Mouse (Mus musculus) kidney, adult 8-10 months (tissue): Measurements from ENCODE around the gene Secisbp2l.

ENCODE experiments used
- DNase-seq, 2 experiments: peaks; one replicate each; pipeline ENCODE4 v3.0.0; 2022

The Secisbp2l gene

DNA sequence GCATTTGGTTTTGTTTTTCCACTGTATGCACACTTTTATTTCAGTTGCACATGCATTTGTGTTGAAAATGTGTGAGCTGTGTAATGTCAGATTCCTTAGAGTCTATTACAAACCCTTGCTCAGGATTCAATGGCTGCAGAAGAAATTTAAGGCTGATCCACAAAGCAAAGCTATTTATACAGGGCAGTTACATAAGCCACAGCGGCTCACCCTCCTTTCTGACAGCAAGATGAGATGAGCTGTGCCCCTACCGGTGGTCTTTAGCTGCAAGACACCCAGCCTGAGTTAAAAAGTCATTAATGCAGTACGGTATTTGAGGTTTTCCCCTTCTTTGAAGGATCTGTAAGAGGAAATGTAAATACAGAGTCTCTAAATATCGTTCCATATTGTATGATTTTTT, 1.2 kb upstream of the Secisbp2l start:
- no peak for DNase-seq

GRCm38 (mm10) chr2:125781978-125782718, 522 bp downstream of the Secisbp2l start:
- no peak for DNase-seq

DNA sequence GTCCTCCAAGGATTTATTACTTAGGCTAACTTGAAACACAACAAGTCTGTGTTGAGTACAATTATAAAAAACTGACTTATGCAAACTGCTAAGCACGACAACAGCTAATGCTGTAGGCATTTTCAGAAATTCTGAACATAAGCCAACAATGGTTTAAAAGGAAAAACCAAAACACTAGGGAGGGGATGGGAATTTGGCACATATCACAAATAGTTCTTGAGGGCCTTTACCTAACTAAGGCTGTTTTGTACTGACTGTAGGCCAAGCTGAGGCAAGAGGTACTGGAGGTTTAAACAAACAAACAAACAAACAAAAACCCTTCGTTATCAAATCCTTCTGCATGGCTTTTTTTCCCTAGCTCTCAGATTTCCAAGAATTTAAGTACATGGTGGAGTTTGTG, 1.7 kb downstream of the Secisbp2l start:
- no peak for DNase-seq

GRCm38 (mm10) chr2:125778380-125778779, 4.3 kb downstream of the Secisbp2l start:
- no peak for DNase-seq

- no peak for DNase-seq
Measured at GRCm38 (mm10) chr2:125777018-125777417, 5.7 kb downstream of the Secisbp2l start.

- DNase-seq, result no peak
Measured at GRCm38 (mm10) chr2:125775661-125776060, 7.0 kb downstream of the Secisbp2l start.

- no peak for DNase-seq
Measured at GRCm38 (mm10) chr2:125774846-125775245, 7.8 kb downstream of the Secisbp2l start.

DNA sequence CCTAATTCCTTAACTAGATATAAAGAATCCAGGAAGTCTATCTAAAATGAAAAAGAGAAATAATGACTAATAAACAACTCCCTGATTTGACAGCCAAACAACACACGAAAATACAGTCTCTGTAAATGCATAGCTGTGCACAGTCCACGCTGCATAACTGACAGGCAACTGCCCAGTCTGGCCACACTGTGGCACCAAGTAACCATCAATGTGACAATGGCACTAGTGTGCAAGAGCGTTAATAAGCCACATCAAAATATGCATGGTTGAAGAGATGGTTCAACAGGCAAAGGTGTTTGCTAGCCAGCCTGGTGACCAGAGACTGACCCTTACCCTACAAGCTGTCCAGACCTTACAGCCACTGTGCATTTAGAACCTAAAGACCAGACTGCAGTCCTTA, 17.6 kb downstream of the Secisbp2l start:
- no peak for DNase-seq

DNA sequence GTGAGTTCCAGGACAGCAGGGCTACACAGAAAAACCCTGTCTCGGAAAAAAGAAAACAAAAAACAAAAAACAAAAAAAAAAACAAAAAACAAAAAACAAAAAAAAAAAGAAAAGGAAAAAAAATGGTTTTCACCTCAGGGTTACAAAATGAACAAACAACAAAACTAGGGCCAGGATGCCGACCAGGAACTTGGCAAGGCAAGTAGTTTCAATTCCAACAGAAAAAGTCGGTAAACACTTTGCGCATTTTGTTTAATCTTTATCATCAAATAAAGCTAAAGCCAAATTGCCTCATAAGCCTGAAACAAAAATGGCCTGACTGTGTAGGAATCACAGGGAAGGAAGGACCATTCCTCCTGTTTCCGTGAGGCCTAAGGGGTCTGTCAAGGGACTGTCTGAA, 18.1 kb downstream of the Secisbp2l start:
- no peak for DNase-seq

DNA sequence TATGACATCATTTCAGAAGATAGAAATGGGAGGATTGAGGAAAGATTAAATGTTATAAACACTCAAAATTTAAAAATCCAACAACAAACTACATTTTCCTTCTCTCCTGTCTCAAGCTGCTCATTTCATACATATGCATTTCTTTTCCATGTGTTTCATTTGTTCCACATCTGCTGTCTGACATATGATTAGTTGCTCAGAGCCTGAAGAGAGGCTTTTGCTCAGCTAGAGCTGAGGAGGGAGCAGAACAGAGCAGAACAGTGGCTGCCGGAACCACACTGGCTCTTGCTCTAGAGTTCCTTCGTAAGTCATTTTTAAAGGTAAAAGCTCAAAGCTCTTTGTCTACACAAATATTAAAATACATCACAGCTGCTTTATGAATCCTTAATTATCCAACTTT, 33.3 kb downstream of the Secisbp2l start:
- DNase-seq, result no peak

DNA sequence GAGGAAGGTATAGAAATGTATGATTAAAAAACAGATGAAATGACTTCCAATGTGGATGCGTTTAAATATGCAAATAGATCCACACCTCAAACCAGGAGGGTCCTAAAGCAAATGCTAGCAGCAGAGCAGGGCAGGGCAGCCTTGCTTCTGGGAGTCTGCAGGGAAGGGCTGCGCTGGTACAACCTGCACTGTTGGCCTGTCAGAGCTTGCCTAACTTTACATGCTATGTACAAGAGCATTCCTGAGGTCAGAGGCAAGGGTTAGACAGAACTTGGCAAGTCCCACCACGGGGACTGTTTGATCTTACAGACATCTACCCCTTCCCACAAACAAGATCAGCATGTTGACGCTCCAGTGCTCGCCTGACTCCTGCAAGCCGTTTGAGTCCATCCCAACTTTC, 43.3 kb downstream of the Secisbp2l start:
- no peak for DNase-seq

GRCm38 (mm10) chr2:125738718-125739117, 44.0 kb downstream of the Secisbp2l start:
- no peak for DNase-seq

DNA sequence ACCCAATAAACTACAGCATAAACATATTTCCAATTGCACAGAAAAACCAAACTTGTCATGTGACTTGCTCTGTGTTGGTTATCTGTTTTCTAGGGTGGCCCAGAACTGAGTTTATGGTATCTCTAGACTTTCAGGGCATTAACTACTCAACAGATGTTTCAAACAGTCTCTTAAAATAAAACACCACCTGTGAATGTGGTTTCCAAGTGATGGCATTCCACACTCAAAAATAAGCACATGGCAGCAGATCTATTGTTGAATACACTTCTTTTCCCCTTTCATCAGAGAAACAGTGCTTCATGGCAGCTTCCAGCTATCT, 46.7 kb downstream of the Secisbp2l start:
- DNase-seq, result no peak

- no peak for DNase-seq
Measured at GRCm38 (mm10) chr2:125735333-125736024, 47.2 kb downstream of the Secisbp2l start.

- no peak for DNase-seq
Measured at GRCm38 (mm10) chr2:125734741-125735140, 47.9 kb downstream of the Secisbp2l start.

DNA sequence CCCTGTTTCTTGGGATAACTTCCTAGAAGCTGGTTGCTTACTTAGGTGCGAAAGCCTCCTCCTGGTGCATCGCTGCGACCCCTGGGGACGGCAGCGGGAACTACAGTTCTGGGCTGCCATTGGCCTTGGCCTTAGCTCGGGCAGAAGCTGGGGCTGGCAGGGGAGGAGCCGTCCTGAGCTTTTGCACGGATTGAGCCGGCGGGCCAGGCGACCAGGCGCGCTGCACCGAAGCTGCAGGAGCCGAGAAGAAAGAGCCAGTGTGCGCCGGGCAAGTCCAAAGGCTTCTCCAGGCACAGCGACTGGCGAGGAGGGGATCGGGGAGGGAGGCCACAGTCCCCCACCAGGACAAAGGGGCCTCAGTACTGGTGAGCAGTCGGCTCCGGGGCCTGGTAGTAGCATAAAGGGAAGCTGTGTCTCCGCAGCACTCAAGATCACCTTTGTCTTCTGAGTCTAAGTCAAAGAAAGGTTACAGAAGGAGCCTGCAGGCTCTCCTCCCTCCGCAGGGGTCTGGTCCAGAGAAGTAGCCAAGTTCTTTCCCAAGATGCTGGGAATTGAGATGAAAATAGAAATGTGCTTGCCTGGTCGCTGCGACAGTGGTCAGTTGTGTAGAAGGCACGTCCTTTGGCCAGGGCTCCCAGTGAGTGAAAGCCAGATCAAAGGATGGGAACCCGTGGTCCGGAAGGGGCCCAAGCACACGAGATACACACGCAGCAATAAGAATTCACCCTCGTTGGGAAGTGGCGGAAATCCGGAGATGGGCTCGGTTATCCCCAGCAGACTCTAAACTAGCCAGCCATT, 50.7 kb downstream of the Secisbp2l start:
- peak; percentile 92 to 96 for DNase-seq

- peak; percentile 8 to 14 for DNase-seq
Measured at GRCm38 (mm10) chr2:125724546-125725114, 58.0 kb downstream of the Secisbp2l start.

- no peak for DNase-seq
Measured at GRCm38 (mm10) chr2:125724086-125724430, 58.6 kb downstream of the Secisbp2l start, which contains the start of gene Shc4. TSS of gene Shc4 (minus strand) at chr2:125724148.

GRCm38 (mm10) chr2:125723408-125724085, 59.1 kb downstream of the Secisbp2l start:
- DNase-seq, result peak; percentile 16 to 49

DNA sequence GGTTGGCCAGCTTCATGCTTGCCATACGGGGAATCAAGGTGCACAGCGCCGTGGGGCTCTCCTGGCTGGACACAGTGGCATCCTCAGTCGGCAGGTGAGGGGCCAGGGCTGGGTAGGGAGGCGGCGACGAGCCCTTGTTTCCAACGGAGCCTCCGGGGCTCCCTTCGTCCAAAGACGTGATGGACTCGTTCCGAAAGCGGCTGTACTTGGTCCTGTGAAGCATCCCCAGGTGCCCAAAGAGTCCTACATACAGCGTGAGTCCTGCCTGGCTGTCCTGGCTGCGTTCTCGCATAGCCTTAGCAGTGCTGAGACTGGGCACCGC, 59.6 kb downstream of the Secisbp2l start:
- DNase-seq, result no peak

DNA sequence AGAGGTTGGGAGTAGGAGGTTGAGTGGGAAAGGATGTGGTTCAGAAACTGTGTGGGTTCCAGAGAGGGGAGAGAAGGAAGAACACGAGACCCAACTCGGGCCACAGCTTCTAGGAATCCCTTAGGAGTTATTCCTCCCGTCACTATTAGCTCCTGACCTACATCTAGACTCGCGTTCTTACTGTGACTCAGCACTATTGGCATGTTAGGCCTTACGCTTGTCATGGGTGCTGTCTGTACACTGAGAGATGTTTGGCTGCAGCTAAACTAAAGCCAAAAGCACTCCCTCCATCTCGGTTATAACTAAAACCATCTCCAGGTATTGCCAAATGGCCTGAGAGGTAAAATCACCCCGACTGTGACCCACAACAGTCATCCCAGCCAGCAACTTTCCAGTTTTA, 66.1 kb downstream of the Secisbp2l start:
- no peak for DNase-seq

- DNase-seq, result no peak
Measured at GRCm38 (mm10) chr2:125706510-125706921, 76.2 kb downstream of the Secisbp2l start.
